Mouse (Mus musculus): ENCODE results near the gene Casr. TPM values are rescaled to one million over a fixed set of nuclear protein-coding genes. Genes with fewer than 3 reads are reported as not detected.

The Casr gene
- polyA plus RNA-seq, 1 experiment = 1.00 TPM

DNA sequence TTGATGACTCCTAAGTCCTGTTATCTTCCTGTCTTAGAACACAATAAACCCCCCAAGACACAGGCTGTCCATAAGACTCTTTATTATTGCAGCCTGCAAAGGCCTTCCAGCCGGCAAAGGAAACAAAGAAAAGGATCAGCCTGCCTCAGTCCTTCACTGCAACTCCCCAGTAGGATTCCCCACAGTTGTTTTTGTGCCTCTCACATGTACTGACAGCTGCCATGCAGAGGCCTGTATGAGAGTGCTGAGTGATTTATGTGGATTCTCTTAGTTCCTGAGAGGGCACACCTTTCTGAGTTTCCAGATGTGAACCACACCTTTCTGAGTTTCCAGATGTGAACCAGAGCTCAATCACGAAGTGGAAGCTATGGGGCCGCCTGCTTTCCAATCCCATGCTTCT lies 20.1 kb upstream of the Casr start:
- no peaks in the 10 kb centered on the region for H3K27me3 ChIP-seq (ENCODE audit: control insufficient read depth, insufficient read depth, low read length)
- H3K4me3 ChIP-seq (ENCODE audit: control insufficient read depth, insufficient read depth, low read length) = no peak overlapping the region
- no peaks in the 10 kb centered on the region for H3K36me3 ChIP-seq (ENCODE audit: control insufficient read depth, insufficient read depth, low read length)
- H3K27ac ChIP-seq (ENCODE audit: control insufficient read depth, insufficient read depth, low read length) = no peak overlapping the region
- 87% methylated on average over 3 of the region's 3 CpGs for WGBS
- TF ChIP-seq POLR2A (IDR thresholded peaks at IDR 0.05; ENCODE audit: control insufficient read depth, extremely low read depth, insufficient read depth, low read length, poor library complexity) = no peak
- no peak for TF ChIP-seq CTCF (IDR thresholded peaks at IDR 0.05; ENCODE audit: borderline replicate concordance, control insufficient read depth, extremely low read depth, insufficient read depth, low read length, poor library complexity)
- H3K4me1 ChIP-seq (replicated peaks; ENCODE audit: control insufficient read depth, insufficient read depth, low read length) = no peaks in the 10 kb centered on the region
- no peak for DNase-seq

DNA sequence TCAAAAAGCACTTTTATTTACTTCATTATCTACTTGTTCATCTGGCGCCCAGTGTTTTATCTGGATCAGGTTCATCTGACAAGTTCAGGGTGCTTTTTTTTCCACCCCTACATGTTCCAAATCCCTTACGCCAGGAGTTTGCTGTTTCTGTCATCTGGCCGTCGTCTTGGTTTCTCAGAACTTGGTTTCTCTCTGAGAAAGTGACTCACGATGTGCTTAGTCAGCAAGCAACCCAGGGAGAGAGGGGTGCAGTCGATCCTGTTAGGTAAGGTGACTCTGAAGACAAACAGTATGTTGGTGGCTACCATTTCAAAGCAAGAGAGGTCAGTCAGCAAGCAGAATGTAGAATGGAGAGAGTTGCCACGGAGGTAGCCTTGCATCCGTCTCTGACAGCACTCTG lies 10.0 kb upstream of the Casr start:
- no peaks in the 10 kb centered on the region for H3K27me3 ChIP-seq (ENCODE audit: control insufficient read depth, insufficient read depth, low read length)
- no peak for DNase-seq
- 74% methylated on average over 8 of the region's 8 CpGs for WGBS
- H3K4me1 ChIP-seq (replicated peaks; ENCODE audit: control insufficient read depth, insufficient read depth, low read length) = no peaks in the 10 kb centered on the region
- H3K4me3 ChIP-seq (ENCODE audit: control insufficient read depth, insufficient read depth, low read length) = no peak overlapping the region
- H3K27ac ChIP-seq (ENCODE audit: control insufficient read depth, insufficient read depth, low read length) = no peak overlapping the region
- TF ChIP-seq CTCF (IDR thresholded peaks at IDR 0.05; ENCODE audit: borderline replicate concordance, control insufficient read depth, extremely low read depth, insufficient read depth, low read length, poor library complexity) (no peak), POLR2A (IDR thresholded peaks at IDR 0.05; ENCODE audit: control insufficient read depth, extremely low read depth, insufficient read depth, low read length, poor library complexity) (no peak)
- no peaks in the 10 kb centered on the region for H3K36me3 ChIP-seq (ENCODE audit: control insufficient read depth, insufficient read depth, low read length)

DNA sequence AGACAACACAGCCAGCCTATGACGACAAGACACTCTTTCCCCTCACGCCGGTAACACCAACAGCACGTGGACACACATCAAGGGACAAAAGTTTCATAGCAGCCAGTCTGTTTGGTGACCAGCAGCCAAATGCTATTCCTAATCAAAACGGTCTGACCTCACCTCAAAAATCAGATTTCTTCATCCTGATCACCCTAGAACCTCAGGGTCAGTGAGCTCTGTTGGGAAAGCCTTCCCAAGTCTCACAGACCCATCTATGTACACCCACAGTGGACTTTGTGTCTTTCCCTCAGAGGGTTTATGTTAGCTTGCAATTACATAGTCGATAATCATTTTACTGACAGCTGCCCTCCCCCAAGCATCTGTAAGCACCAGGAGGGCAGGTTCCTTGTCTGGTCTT lies 2.4 kb downstream of the Casr start:
- Histone ChIP-seq H3K27me3 (ENCODE audit: control insufficient read depth, insufficient read depth, low read length) (no peaks in the 10 kb centered on the region), H3K27ac (ENCODE audit: control insufficient read depth, insufficient read depth, low read length) (no peak overlapping the region), H3K4me3 (ENCODE audit: control insufficient read depth, insufficient read depth, low read length) (no peak overlapping the region), H3K4me1 (replicated peaks; ENCODE audit: control insufficient read depth, insufficient read depth, low read length) (no peaks in the 10 kb centered on the region), H3K36me3 (ENCODE audit: control insufficient read depth, insufficient read depth, low read length) (no peaks in the 10 kb centered on the region)
- no peak for DNase-seq
- 90% methylated on average over 6 of the region's 6 CpGs for WGBS
- TF ChIP-seq CTCF (IDR thresholded peaks at IDR 0.05; ENCODE audit: borderline replicate concordance, control insufficient read depth, extremely low read depth, insufficient read depth, low read length, poor library complexity) (no peak), POLR2A (IDR thresholded peaks at IDR 0.05; ENCODE audit: control insufficient read depth, extremely low read depth, insufficient read depth, low read length, poor library complexity) (no peak)

DNA sequence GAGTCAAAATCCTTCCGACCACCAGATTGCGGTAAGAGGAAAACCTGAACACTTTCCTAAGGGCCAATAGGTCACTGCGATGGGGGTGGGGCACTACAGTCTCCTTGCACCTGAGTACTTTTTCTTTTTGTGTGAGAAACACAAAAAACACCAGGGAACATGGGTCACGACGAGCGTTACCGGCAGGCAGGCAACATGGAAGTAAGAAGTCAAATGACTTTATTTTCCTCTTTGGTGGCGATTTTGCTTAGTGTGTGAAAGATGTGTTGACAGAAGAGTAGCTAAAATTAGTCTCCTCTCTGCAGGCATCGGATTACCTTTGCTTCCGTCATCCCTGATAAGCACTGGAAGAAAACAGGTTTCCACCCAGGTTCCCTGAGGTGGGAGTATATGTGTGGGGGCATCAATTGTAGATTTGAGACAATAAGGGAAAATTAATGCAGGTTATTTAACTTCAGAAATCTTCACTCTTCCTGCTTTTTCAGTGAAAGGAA lies 6.2 kb downstream of the Casr start:
- no peak overlapping the region for H3K4me3 ChIP-seq (ENCODE audit: control insufficient read depth, insufficient read depth, low read length)
- no peaks in the 10 kb centered on the region for H3K36me3 ChIP-seq (ENCODE audit: control insufficient read depth, insufficient read depth, low read length)
- no peaks in the 10 kb centered on the region for H3K27me3 ChIP-seq (ENCODE audit: control insufficient read depth, insufficient read depth, low read length)
- no peak for DNase-seq
- TF ChIP-seq POLR2A (IDR thresholded peaks at IDR 0.05; ENCODE audit: control insufficient read depth, extremely low read depth, insufficient read depth, low read length, poor library complexity) = no peak
- TF ChIP-seq CTCF (IDR thresholded peaks at IDR 0.05; ENCODE audit: borderline replicate concordance, control insufficient read depth, extremely low read depth, insufficient read depth, low read length, poor library complexity) = no peak
- H3K4me1 ChIP-seq (replicated peaks; ENCODE audit: control insufficient read depth, insufficient read depth, low read length) = no peaks in the 10 kb centered on the region
- no peak overlapping the region for H3K27ac ChIP-seq (ENCODE audit: control insufficient read depth, insufficient read depth, low read length)
- 88% methylated on average over 10 of the region's 10 CpGs for WGBS

DNA sequence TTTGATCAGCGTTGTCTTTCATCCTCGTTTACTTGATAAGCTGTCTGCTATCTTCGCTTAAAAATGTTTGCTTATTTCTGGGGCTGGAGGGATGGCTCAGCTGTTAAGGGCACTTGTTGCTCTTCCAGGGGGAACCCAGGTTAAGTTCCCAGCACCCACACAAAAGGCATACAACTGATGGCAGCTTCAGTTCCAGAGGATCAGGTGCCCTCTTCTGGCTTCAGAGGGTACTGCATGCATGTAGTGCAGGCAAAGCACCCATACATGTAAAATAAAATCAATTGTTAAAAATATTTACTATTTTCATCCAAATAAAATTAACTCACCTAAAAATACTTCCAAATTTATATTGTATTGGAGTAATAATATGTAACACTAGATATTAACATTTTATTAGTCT lies 8.3 kb downstream of the Casr start:
- over 99% methylated on average over 3 of the region's 3 CpGs for WGBS
- no peaks in the 10 kb centered on the region for H3K36me3 ChIP-seq (ENCODE audit: control insufficient read depth, insufficient read depth, low read length)
- no peak overlapping the region for H3K27ac ChIP-seq (ENCODE audit: control insufficient read depth, insufficient read depth, low read length)
- no peaks in the 10 kb centered on the region for H3K4me1 ChIP-seq (replicated peaks; ENCODE audit: control insufficient read depth, insufficient read depth, low read length)
- peak; percentile 2 for DNase-seq
- TF ChIP-seq POLR2A (IDR thresholded peaks at IDR 0.05; ENCODE audit: control insufficient read depth, extremely low read depth, insufficient read depth, low read length, poor library complexity) = no peak
- TF ChIP-seq CTCF (IDR thresholded peaks at IDR 0.05; ENCODE audit: borderline replicate concordance, control insufficient read depth, extremely low read depth, insufficient read depth, low read length, poor library complexity) = 0 out of 2 replicates have a peak, but pooled peaks have one; percentile 14
- H3K4me3 ChIP-seq (ENCODE audit: control insufficient read depth, insufficient read depth, low read length) = no peak overlapping the region
- no peaks in the 10 kb centered on the region for H3K27me3 ChIP-seq (ENCODE audit: control insufficient read depth, insufficient read depth, low read length)

DNA sequence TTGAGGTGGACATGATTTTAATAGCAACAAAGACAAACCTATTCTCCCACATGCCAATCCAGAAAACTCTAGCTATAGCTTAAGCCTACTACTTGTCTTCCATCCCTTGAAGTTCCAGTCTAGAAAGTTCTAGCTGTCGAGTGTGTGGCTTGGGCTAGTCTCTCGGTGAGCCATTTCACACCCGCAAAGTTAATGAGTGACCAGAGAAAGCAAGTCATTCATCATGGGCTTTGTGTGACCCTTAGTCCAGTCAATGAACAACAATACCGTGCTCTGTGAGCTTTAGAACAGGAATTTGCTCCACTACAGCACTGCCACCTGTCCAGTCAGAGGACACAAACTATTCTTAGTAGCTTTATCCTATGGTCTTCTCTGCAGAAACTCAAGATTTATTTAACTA lies 16.6 kb downstream of the Casr start:
- no peaks in the 10 kb centered on the region for H3K36me3 ChIP-seq (ENCODE audit: control insufficient read depth, insufficient read depth, low read length)
- no peak overlapping the region for H3K4me3 ChIP-seq (ENCODE audit: control insufficient read depth, insufficient read depth, low read length)
- 92% methylated on average over 4 of the region's 4 CpGs for WGBS
- no peak for DNase-seq
- no peak overlapping the region for H3K27ac ChIP-seq (ENCODE audit: control insufficient read depth, insufficient read depth, low read length)
- TF ChIP-seq CTCF (IDR thresholded peaks at IDR 0.05; ENCODE audit: borderline replicate concordance, control insufficient read depth, extremely low read depth, insufficient read depth, low read length, poor library complexity) (no peak), POLR2A (IDR thresholded peaks at IDR 0.05; ENCODE audit: control insufficient read depth, extremely low read depth, insufficient read depth, low read length, poor library complexity) (no peak)
- H3K27me3 ChIP-seq (ENCODE audit: control insufficient read depth, insufficient read depth, low read length) = no peaks in the 10 kb centered on the region
- no peaks in the 10 kb centered on the region for H3K4me1 ChIP-seq (replicated peaks; ENCODE audit: control insufficient read depth, insufficient read depth, low read length)

DNA sequence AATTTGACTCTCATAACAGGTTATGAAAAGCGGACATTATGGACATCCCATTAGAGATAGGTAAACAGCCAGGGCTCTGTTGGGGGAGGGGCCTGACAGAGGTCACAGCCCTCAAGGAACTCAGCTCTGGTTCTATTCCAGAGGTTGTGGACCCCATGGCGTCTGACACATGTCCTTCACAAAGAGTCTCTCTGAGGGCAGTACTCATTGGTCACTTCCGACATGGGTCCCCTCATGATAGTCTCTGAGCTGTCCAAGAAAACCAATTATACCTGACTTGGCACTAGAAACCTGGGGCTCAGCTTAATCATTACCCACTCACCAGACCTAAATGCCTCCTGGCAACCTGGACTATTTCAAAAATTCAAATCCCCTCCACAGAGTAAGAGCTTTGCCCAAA lies 18.9 kb downstream of the Casr start:
- H3K36me3 ChIP-seq (ENCODE audit: control insufficient read depth, insufficient read depth, low read length) = no peaks in the 10 kb centered on the region
- no peak for DNase-seq
- 93% methylated on average over 3 of the region's 3 CpGs for WGBS
- no peak overlapping the region for H3K4me3 ChIP-seq (ENCODE audit: control insufficient read depth, insufficient read depth, low read length)
- H3K27me3 ChIP-seq (ENCODE audit: control insufficient read depth, insufficient read depth, low read length) = no peaks in the 10 kb centered on the region
- H3K4me1 ChIP-seq (replicated peaks; ENCODE audit: control insufficient read depth, insufficient read depth, low read length) = no peaks in the 10 kb centered on the region
- TF ChIP-seq POLR2A (IDR thresholded peaks at IDR 0.05; ENCODE audit: control insufficient read depth, extremely low read depth, insufficient read depth, low read length, poor library complexity) (no peak), CTCF (IDR thresholded peaks at IDR 0.05; ENCODE audit: borderline replicate concordance, control insufficient read depth, extremely low read depth, insufficient read depth, low read length, poor library complexity) (no peak)
- H3K27ac ChIP-seq (ENCODE audit: control insufficient read depth, insufficient read depth, low read length) = no peak overlapping the region
